Mouse (Mus musculus): ENCODE results near the gene Mpzl3. TPM values are rescaled to one million over a fixed set of nuclear protein-coding genes. Genes with fewer than 3 reads are reported as not detected.
A peak's percentile ranks its signal among the peaks of the same experiment; 100 is the strongest.

The Mpzl3 gene
- total and polyA plus RNA-seq, 3 experiments, result 3.1 to 5.3 (median 5.2) TPM

DNA sequence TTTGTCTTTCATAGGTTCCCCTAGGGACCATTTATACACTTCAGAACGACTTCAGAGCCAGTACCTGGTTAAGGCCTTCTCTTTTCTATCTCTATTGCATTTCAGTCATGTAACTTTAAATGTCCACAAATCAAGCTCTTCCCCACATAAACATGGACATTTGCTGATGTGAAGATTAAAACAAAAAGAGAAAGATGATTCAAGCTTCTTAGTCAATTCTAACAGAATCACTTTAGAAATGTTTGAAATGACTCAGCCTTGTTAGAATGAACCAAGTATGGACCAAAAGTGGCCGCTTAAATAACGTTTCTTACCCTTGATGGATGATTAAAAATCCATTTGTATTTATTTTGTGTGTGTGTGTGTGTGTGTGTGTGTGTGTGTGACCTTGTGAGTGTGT is 31.3 kb upstream of the Mpzl3 start:
- 0 out of 2 replicates have a peak, but pooled peaks have one; percentile 17 for TF ChIP-seq TCF12 (IDR thresholded peaks at IDR 0.05; ENCODE audit: low read depth, low read length)
- no peak for TF ChIP-seq ZNF384 (IDR thresholded peaks at IDR 0.05; ENCODE audit: low read depth, low read length)
- peak; percentile 80 for TF ChIP-seq JUND (conservative IDR thresholded peaks at IDR 0.05; ENCODE audit: low read depth, low read length)
- peak; percentile 71 for TF ChIP-seq EP300 (IDR thresholded peaks at IDR 0.05; ENCODE audit: low read length)
- 0 out of 2 replicates have a peak, but pooled peaks have one; percentile 20 for TF ChIP-seq MAX (IDR thresholded peaks at IDR 0.05; ENCODE audit: low read length)
- no peak for TF ChIP-seq BHLHE40 (IDR thresholded peaks at IDR 0.05; ENCODE audit: low read depth, low read length)
- peak; percentile 65; the same call in 1 of the 2 replicates for TF ChIP-seq MEF2A (IDR thresholded peaks at IDR 0.05; ENCODE audit: borderline replicate concordance, low read depth, low read length)
- TF ChIP-seq GABPA (IDR thresholded peaks at IDR 0.05; ENCODE audit: insufficient replicate concordance, low read depth, low read length), result no peak
- peak; percentile 77 for TF ChIP-seq JUN (IDR thresholded peaks at IDR 0.05; ENCODE audit: insufficient read depth, low read depth, low read length)
- peak; percentile 75; the same call in 1 of the 2 replicates for TF ChIP-seq IRF4 (IDR thresholded peaks at IDR 0.05; ENCODE audit: low read depth, low read length)
- no peak for TF ChIP-seq CHD1 (IDR thresholded peaks at IDR 0.05; ENCODE audit: low read depth, low read length)
- peak; percentile 53; the same call in 1 of the 2 replicates for TF ChIP-seq RCOR1 (conservative IDR thresholded peaks at IDR 0.05; ENCODE audit: low read depth, low read length)
- 0 out of 2 replicates have a peak, but pooled peaks have one; percentile 21 for TF ChIP-seq KAT2A (IDR thresholded peaks at IDR 0.05; ENCODE audit: insufficient replicate concordance, low read length)
- TF ChIP-seq SMC3 (IDR thresholded peaks at IDR 0.05; ENCODE audit: low read depth, low read length), result no peak
- TF ChIP-seq MAZ (IDR thresholded peaks at IDR 0.05; ENCODE audit: low read depth, low read length), result no peak
- TF ChIP-seq MXI1 (IDR thresholded peaks at IDR 0.05; ENCODE audit: low read depth, low read length), result 0 out of 2 replicates have a peak, but pooled peaks have one; percentile 36
- Histone ChIP-seq H3K9me3 (replicated peaks; ENCODE audit: low read length) (no peaks in the 10 kb centered on the region), H3K36me3 (replicated peaks in 1 of 2; ENCODE audit: control insufficient read depth in 1 of 2, insufficient read depth in 1 of 2, low read length in 1 of 2) (no peaks in the 10 kb centered on the region), H3K27me3 (replicated peaks) (peaks cover 2% of the 10 kb centered on the region), H3K4me1 (ENCODE audit: control insufficient read depth in 1 of 2, insufficient read depth in 2 of 2) (peaks cover 22 to 28% of the 10 kb centered on the region in 2 experiments), H3K27ac (ENCODE audit: insufficient read depth, low read depth) (no peak overlapping the region), H3K9ac (ENCODE audit: insufficient read depth, low read depth) (no peak overlapping the region), H3K79me2 (replicated peaks; ENCODE audit: control insufficient read depth, extremely low read depth, insufficient read depth, poor library complexity, severe bottlenecking) (no peaks in the 10 kb centered on the region), H3K4me2 (ENCODE audit: insufficient read depth, low read depth, poor library complexity, severe bottlenecking) (no peak overlapping the region), H3K4me3 (replicated peaks in 1 of 3; ENCODE audit: low read depth in 2 of 3, low read length in 2 of 3, poor library complexity in 1 of 3) (no peak overlapping the region)
- dilution Hi-C loops (cut with MboI; ENCODE audit: extremely low pct_ligation_motif_present, extremely low pct_unique_long_range_greater_than_20kb, low sequenced_read_pairs) (no loop called here), in situ Hi-C loops (cut with MboI; ENCODE audit: low pct_ligation_motif_present, low pct_unique_long_range_greater_than_20kb, low sequenced_read_pairs) (loop anchor here (25.0 kb wide), 1 partner anchor 364 kb away; the partner anchor contains the start of gene Fxyd2)
- no peak for DNase-seq (ENCODE audit: extremely low read depth)

DNA sequence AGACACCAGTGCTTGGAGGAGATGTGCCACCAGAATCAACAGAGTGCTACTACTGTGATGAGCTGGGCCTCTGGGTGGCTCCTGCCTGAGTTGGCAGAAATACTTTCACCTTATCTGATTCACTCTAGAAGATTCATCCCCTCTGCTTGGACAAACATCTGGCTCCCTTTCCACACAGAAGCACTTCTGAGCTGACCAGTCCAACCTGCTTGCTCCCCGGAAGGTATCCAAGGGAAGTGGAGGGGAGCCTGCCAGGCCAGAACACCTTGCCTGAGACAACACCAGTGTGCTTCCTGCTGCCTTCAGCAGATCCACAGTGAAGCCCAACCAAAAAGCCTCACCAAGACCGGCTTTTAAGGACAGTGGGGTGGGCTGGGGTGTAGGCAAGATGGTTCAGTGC is 30.8 kb upstream of the Mpzl3 start:
- H3K4me2 ChIP-seq (ENCODE audit: insufficient read depth, low read depth, poor library complexity, severe bottlenecking), result no peak overlapping the region
- dilution Hi-C loops (cut with MboI; ENCODE audit: extremely low pct_ligation_motif_present, extremely low pct_unique_long_range_greater_than_20kb, low sequenced_read_pairs) (no loop called here), in situ Hi-C loops (cut with MboI; ENCODE audit: low pct_ligation_motif_present, low pct_unique_long_range_greater_than_20kb, low sequenced_read_pairs) (loop anchor here (25.0 kb wide), 1 partner anchor 363 kb away; the partner anchor contains the start of gene Fxyd2)
- TF ChIP-seq MXI1 (IDR thresholded peaks at IDR 0.05; ENCODE audit: low read depth, low read length) (0 out of 2 replicates have a peak, but pooled peaks have one; percentile 5), MYC (IDR thresholded peaks at IDR 0.05; ENCODE audit: low read depth, low read length) (no peak), PAX5 (IDR thresholded peaks at IDR 0.05; ENCODE audit: low read length) (no peak)
- H3K79me2 ChIP-seq (replicated peaks; ENCODE audit: control insufficient read depth, extremely low read depth, insufficient read depth, poor library complexity, severe bottlenecking), result no peaks in the 10 kb centered on the region
- peaks cover 26 to 33% of the 10 kb centered on the region in 2 experiments for H3K4me1 ChIP-seq (ENCODE audit: control insufficient read depth in 1 of 2, insufficient read depth in 2 of 2)
- H3K27ac ChIP-seq (ENCODE audit: insufficient read depth, low read depth), result no peak overlapping the region
- H3K4me3 ChIP-seq (replicated peaks in 1 of 3; ENCODE audit: low read depth in 2 of 3, low read length in 2 of 3, poor library complexity in 1 of 3), result no peak overlapping the region
- no peaks in the 10 kb centered on the region for H3K36me3 ChIP-seq (replicated peaks in 1 of 2; ENCODE audit: control insufficient read depth in 1 of 2, insufficient read depth in 1 of 2, low read length in 1 of 2)
- H3K9me3 ChIP-seq (replicated peaks; ENCODE audit: low read length), result no peaks in the 10 kb centered on the region
- no peak overlapping the region for H3K9ac ChIP-seq (ENCODE audit: insufficient read depth, low read depth)
- peaks cover 2% of the 10 kb centered on the region for H3K27me3 ChIP-seq (replicated peaks)
- no peak for DNase-seq (ENCODE audit: extremely low read depth)

Measured in CH12.LX (cell line).